ENCODE assay signal across 18 mouse cellular contexts in genomic region chr11:108409876-108410644, GRCm38 (mm10). TPM values are rescaled to one million over a fixed set of nuclear protein-coding genes. Genes with fewer than 3 reads are reported as not detected.
DNase-seq lines count a peak whose midpoint lies in the region; ATAC-seq and TF ChIP-seq lines count a peak whose summit lies in the region.
"Had no signal": no experiment of that assay in that cellular context is flagged by ENCODE, and none has a peak within 500 bp of the region (broad histone marks: within the 10 kb centered on the region; RNA-seq: fewer than 3 reads in every experiment).

No protein-coding gene starts in this region.

- peak; percentile 31 to 63 for DNase-seq in frontal cortex, postnatal 36 days (ENCODE audit: low spot score in 2 of 2)
- no peak for DNase-seq in frontal cortex, postnatal 10 days (ENCODE audit: low spot score in 2 of 2)
- DNase-seq in neural tube, embryonic 11.5 days (ENCODE audit: low spot score) = peak; percentile 18
- DNase-seq in forebrain, embryonic 14.5 days (ENCODE audit: low spot score) = peak; percentile 68
- peak; percentile 34 for DNase-seq in midbrain, postnatal 0 days (ENCODE audit: low spot score)
- no peak for DNase-seq in liver, embryonic 11.5 days (ENCODE audit: low spot score)
- DNase-seq in urinary bladder, postnatal 25 days (ENCODE audit: low spot score) = no peak
- DNase-seq: adrenal gland, postnatal 14 days; cerebellum, postnatal 25 days; gastrocnemius, postnatal 14 days; kidney, adult 2 months; kidney, postnatal 4 days; retina, postnatal 1 day had no signal

- H3K9ac ChIP-seq in neural tube, embryonic 11.5 days (ENCODE audit: low read length) = no peak overlapping the region
- H3K9ac ChIP-seq in neural tube, embryonic 15.5 days (replicated peaks) = no peak overlapping the region
- H3K9ac ChIP-seq in forebrain, embryonic 14.5 days (ENCODE audit: low read length) = no peak overlapping the region; the same call in 1 of the 2 replicates
- H3K9ac ChIP-seq in midbrain, postnatal 0 days (replicated peaks; ENCODE audit: low read length, poor library complexity, severe bottlenecking) = no peak overlapping the region
- H3K9ac ChIP-seq in liver, embryonic 11.5 days (ENCODE audit: low read depth, low read length) = no peak overlapping the region
- H3K9ac ChIP-seq: heart, embryonic 12.5 days; lung, embryonic 15.5 days; neural tube, embryonic 13.5 days had no signal

- H3K27ac ChIP-seq in neural tube, embryonic 11.5 days (ENCODE audit: low read depth, low read length) = no peak overlapping the region
- no peak overlapping the region for H3K27ac ChIP-seq in neural tube, embryonic 15.5 days (replicated peaks)
- peak overlapping the region; percentile 46; the same call in 1 of the 2 replicates for H3K27ac ChIP-seq in forebrain, embryonic 14.5 days (ENCODE audit: low read depth, low read length)
- H3K27ac ChIP-seq in midbrain, postnatal 0 days (ENCODE audit: low read depth, low read length) = no peak overlapping the region
- H3K27ac ChIP-seq in liver, embryonic 11.5 days (ENCODE audit: low read depth, low read length) = no peak overlapping the region
- H3K27ac ChIP-seq: lung, embryonic 15.5 days; neural tube, embryonic 13.5 days had no signal

- no peak overlapping the region for H3K4me3 ChIP-seq in neural tube, embryonic 11.5 days (ENCODE audit: low read depth, low read length)
- no peak overlapping the region for H3K4me3 ChIP-seq in neural tube, embryonic 15.5 days (replicated peaks)
- H3K4me3 ChIP-seq in forebrain, embryonic 14.5 days (ENCODE audit: low read depth, low read length) = no peak overlapping the region
- H3K4me3 ChIP-seq in midbrain, postnatal 0 days (ENCODE audit: low read depth, low read length) = no peak overlapping the region
- no peak overlapping the region for H3K4me3 ChIP-seq in liver, embryonic 11.5 days (ENCODE audit: low read depth, low read length)
- H3K4me3 ChIP-seq: heart, embryonic 12.5 days; lung, embryonic 15.5 days; neural tube, embryonic 13.5 days had no signal

- no peaks in the 10 kb centered on the region for H3K4me1 ChIP-seq in neural tube, embryonic 11.5 days (ENCODE audit: control insufficient read depth, insufficient read depth, low read length)
- peaks cover 5% of the 10 kb centered on the region; the same call in 1 of the 2 replicates for H3K4me1 ChIP-seq in neural tube, embryonic 15.5 days
- H3K4me1 ChIP-seq in forebrain, embryonic 14.5 days (ENCODE audit: control insufficient read depth, insufficient read depth, low read length) = peaks cover 4% of the 10 kb centered on the region; the same call in 1 of the 2 replicates
- no peaks in the 10 kb centered on the region for H3K4me1 ChIP-seq in midbrain, postnatal 0 days (ENCODE audit: insufficient read depth, low read length)
- H3K4me1 ChIP-seq in liver, embryonic 11.5 days (replicated peaks; ENCODE audit: control insufficient read depth, insufficient read depth, low read length) = no peaks in the 10 kb centered on the region
- H3K4me1 ChIP-seq: heart, embryonic 12.5 days; lung, embryonic 15.5 days; neural tube, embryonic 13.5 days had no signal

- H3K9me3 ChIP-seq in neural tube, embryonic 11.5 days (ENCODE audit: control insufficient read depth, low read length) = no peaks in the 10 kb centered on the region
- no peaks in the 10 kb centered on the region for H3K9me3 ChIP-seq in neural tube, embryonic 15.5 days (replicated peaks)
- no peaks in the 10 kb centered on the region for H3K9me3 ChIP-seq in forebrain, embryonic 14.5 days (replicated peaks; ENCODE audit: control insufficient read depth, low read length)
- H3K9me3 ChIP-seq in midbrain, postnatal 0 days (ENCODE audit: low read length) = no peaks in the 10 kb centered on the region
- no peaks in the 10 kb centered on the region for H3K9me3 ChIP-seq in liver, embryonic 11.5 days (ENCODE audit: control insufficient read depth, low read length)
- H3K9me3 ChIP-seq: heart, embryonic 12.5 days; lung, embryonic 15.5 days; neural tube, embryonic 13.5 days had no signal

- TF ChIP-seq CTCF in midbrain, postnatal 0 days (IDR thresholded peaks at IDR 0.05) = no peak

- H3K27me3 ChIP-seq in neural tube, embryonic 11.5 days (ENCODE audit: control insufficient read depth, insufficient read depth, low read length) = no peaks in the 10 kb centered on the region
- H3K27me3 ChIP-seq in neural tube, embryonic 15.5 days (replicated peaks) = no peaks in the 10 kb centered on the region
- H3K27me3 ChIP-seq in forebrain, embryonic 14.5 days (replicated peaks; ENCODE audit: control insufficient read depth, insufficient read depth, low read length) = no peaks in the 10 kb centered on the region
- H3K27me3 ChIP-seq in midbrain, postnatal 0 days (ENCODE audit: insufficient read depth, low read length) = no peaks in the 10 kb centered on the region
- no peaks in the 10 kb centered on the region for H3K27me3 ChIP-seq in liver, embryonic 11.5 days (replicated peaks; ENCODE audit: control insufficient read depth, insufficient read depth, low read length)
- H3K27me3 ChIP-seq: heart, embryonic 12.5 days; lung, embryonic 15.5 days; neural tube, embryonic 13.5 days had no signal

- no peaks in the 10 kb centered on the region for H3K36me3 ChIP-seq in neural tube, embryonic 11.5 days (ENCODE audit: control insufficient read depth, insufficient read depth, low read length)
- H3K36me3 ChIP-seq in neural tube, embryonic 15.5 days = no peaks in the 10 kb centered on the region
- H3K36me3 ChIP-seq in forebrain, embryonic 14.5 days (ENCODE audit: control insufficient read depth, insufficient read depth, low read length) = no peaks in the 10 kb centered on the region
- H3K36me3 ChIP-seq in midbrain, postnatal 0 days (ENCODE audit: insufficient read depth, low read length) = no peaks in the 10 kb centered on the region
- no peaks in the 10 kb centered on the region for H3K36me3 ChIP-seq in liver, embryonic 11.5 days (ENCODE audit: control insufficient read depth, insufficient read depth, low read length)
- H3K36me3 ChIP-seq: G1E; heart, embryonic 12.5 days; lung, embryonic 15.5 days; neural tube, embryonic 13.5 days had no signal

- H3K4me2 ChIP-seq in neural tube, embryonic 11.5 days (ENCODE audit: low read depth) = no peak overlapping the region
- no peak overlapping the region for H3K4me2 ChIP-seq in neural tube, embryonic 15.5 days
- H3K4me2 ChIP-seq in forebrain, embryonic 14.5 days (ENCODE audit: low read length) = no peak overlapping the region
- no peak overlapping the region for H3K4me2 ChIP-seq in midbrain, postnatal 0 days (ENCODE audit: low read depth, low read length, poor library complexity, severe bottlenecking)
- H3K4me2 ChIP-seq in liver, embryonic 11.5 days = no peak overlapping the region
- H3K4me2 ChIP-seq: heart, embryonic 12.5 days; lung, embryonic 15.5 days; neural tube, embryonic 13.5 days had no signal

- no peak for ATAC-seq in neural tube, embryonic 11.5 days (ENCODE audit: insufficient read depth, low FRiP score, low TSS enrichment)
- no peak for ATAC-seq in neural tube, embryonic 15.5 days (ENCODE audit: low FRiP score)
- peak; percentile 82 for ATAC-seq in forebrain, embryonic 14.5 days
- no peak for ATAC-seq in midbrain, postnatal 0 days (ENCODE audit: low FRiP score)
- no peak for ATAC-seq in liver, embryonic 11.5 days (replicated peaks; ENCODE audit: low FRiP score)

- whole genome bisulfite sequencing in neural tube, embryonic 11.5 days = 78% methylated on average over 7 of the region's 9 CpGs
- WGBS in neural tube, embryonic 15.5 days = 54% methylated on average over 7 of the region's 9 CpGs
- 25% methylated on average over 7 of the region's 9 CpGs for WGBS in forebrain, embryonic 14.5 days
- WGBS in midbrain, postnatal 0 days = 39% methylated on average over 7 of the region's 9 CpGs
- WGBS in liver, embryonic 11.5 days = 70% methylated on average over 7 of the region's 9 CpGs

RNA-seq across cellular contexts. Expression of gene Cep112, which starts 14.9 kb away (rescaled TPM):
- 9.0 and 10.0 TPM in 2 replicates for polyA plus RNA-seq in neural tube, embryonic 11.5 days (2014; fragmentation: Nextera tagmentation; extraction: Ambion mirVana)
- polyA plus RNA-seq in neural tube, embryonic 15.5 days (2015; fragmentation: Nextera tagmentation; extraction: Ambion mirVana) = 6.4 and 6.5 TPM in 2 replicates
- 13.6 and 14.6 TPM in 2 replicates for polyA plus RNA-seq in forebrain, embryonic 14.5 days (2014; fragmentation: Nextera tagmentation; extraction: Ambion mirVana)
- 19.5 and 33.5 TPM in 2 replicates for total RNA-seq in midbrain, postnatal 0 days (2014; rRNA removed)
- polyA plus RNA-seq in midbrain, postnatal 0 days (2015; fragmentation: Nextera tagmentation; extraction: Ambion mirVana) = 13.9 and 14.1 TPM in 2 replicates
- 3.9 and 5.7 TPM in 2 replicates for polyA plus RNA-seq in liver, embryonic 11.5 days (2014; fragmentation: Nextera tagmentation; extraction: Ambion mirVana)
- polyA plus RNA-seq: G1E had no signal

Comparison
In these comparisons a context has a peak if more than half of its experiments do, and no peak if none do; other contexts are left out.
1. DNase-seq: peak in frontal cortex, postnatal 36 days (2 of 2), neural tube, embryonic 11.5 days (single experiment), forebrain, embryonic 14.5 days (single experiment) and midbrain, postnatal 0 days (single experiment); none in frontal cortex, postnatal 10 days (0 of 2), liver, embryonic 11.5 days (single experiment) and urinary bladder, postnatal 25 days (single experiment).